Mouse (Mus musculus) layer of hippocampus, adult 2 months (tissue): ENCODE results near the gene Fabp6. TPM values are rescaled to one million over a fixed set of nuclear protein-coding genes. Genes with fewer than 3 reads are reported as not detected.

Experiments
- DNase-seq, 2 experiments: peaks; one replicate each; pipeline ENCODE4 v3.0.0; 2022; ENCODE audit warnings: low spot score in 2 of 2
- H3K27ac ChIP-seq: fragments of 200-600 bp; 2 replicates; pipeline ENCODE4 v1.8.1; 2022
- H3K4me3 ChIP-seq: fragments of 200-600 bp; 2 replicates; pipeline ENCODE4 v1.8.1; 2022; ENCODE audit warnings: mild to moderate bottlenecking
- CTCF ChIP-seq: fragments of 200-600 bp; conservative IDR thresholded peaks from 2 replicates; pipeline ENCODE4 v1.8.1; 2022; ENCODE audit warnings: antibody characterized with exemption, mild to moderate bottlenecking, moderate library complexity
- total RNA-seq, 2 experiments: library from RNA; stranded (reverse); gene quantifications; 2 replicates each; pipeline ENCODE4 v1.2.3; 2021

Fabp6 gene
- total RNA-seq, 2 experiments from 2014 or later, result not detected

DNA sequence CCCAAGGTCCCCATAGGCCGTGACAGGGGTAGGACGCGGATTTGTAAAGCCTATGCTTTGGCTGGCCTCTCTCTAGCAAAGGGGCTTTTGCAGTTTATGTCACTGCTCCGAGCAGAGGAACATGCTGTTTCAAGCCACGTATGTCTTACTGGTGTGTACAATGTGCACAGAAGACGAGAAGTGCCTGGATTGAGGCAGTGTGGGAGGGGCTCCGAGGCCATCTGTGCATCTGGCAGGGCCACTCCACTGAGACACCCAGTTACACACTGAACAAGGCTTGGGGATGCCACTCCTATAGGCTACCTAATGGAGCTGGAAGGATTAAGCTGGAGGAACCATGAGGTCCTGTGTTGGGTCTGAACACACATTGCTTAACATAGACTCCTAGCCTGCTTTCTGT is 17.1 kb upstream of the Fabp6 start:
- H3K27ac ChIP-seq, result peak overlapping the region; percentile 71; the same call in 1 of the 2 replicates
- DNase-seq, result no peak
- H3K4me3 ChIP-seq, result no peak overlapping the region
- no peak for TF ChIP-seq CTCF

DNA sequence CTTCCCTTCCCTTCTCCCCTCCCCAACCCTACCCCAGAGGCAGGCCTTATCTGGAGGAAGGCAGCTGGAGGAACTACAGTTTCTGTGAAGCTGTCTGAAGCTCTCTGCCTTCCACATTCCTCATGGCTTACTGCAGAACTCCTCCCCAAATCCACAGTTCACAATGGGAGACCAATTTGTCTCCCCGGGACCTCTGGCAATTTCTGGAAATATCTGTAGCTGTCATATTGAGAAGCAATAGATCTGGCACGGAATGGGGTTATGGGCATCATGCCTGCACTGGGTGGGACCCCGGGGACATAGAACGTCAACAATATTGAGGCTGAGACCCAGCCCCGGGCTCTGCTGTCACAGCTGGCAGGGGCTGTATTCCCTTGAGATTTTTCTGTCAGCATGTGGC is 16.6 kb upstream of the Fabp6 start:
- no peak overlapping the region for H3K4me3 ChIP-seq

DNA sequence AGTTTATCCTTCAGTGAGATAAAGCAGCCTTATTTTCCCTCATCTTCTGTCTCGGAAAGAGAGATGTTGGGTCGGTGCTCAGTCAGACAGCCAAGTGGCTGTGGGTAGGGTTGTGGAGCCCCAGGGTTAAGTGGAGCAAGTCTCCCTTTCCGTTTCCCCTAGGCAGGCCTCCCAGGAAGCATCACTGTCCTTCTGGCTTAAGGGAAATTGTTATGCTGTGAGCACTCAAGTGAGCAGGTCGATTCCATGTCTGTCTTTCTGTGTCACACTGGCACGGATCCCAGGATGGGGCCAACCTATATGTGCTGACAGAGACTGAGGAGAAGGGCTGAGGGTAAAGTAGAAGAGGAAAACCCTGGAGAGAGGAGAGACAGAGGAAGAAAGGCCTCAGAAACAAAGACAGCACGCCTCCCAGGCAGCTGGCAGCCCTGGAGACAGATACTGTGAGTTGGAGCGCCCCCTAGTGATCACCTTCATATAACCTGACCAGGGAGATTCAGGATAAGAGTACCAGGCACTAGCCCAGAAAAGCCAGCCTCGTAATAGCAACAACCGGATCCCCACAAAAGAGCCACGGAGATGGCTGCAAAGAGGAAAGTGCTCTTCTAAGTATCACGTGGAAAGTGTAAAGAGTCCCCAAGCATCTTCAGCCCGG is 11.6 kb upstream of the Fabp6 start:
- H3K27ac ChIP-seq, result peak overlapping the region; percentile 51; the same call in 1 of the 2 replicates
- TF ChIP-seq CTCF, result peak; percentile 86
- no peak overlapping the region for H3K4me3 ChIP-seq
- DNase-seq, result peak; percentile 77 to 88

More for the DNA sequence above, 16.6 kb upstream of the Fabp6 start:
- no peak for DNase-seq
- H3K27ac ChIP-seq, result peak overlapping the region; percentile 71; the same call in 1 of the 2 replicates
- no peak for TF ChIP-seq CTCF

DNA sequence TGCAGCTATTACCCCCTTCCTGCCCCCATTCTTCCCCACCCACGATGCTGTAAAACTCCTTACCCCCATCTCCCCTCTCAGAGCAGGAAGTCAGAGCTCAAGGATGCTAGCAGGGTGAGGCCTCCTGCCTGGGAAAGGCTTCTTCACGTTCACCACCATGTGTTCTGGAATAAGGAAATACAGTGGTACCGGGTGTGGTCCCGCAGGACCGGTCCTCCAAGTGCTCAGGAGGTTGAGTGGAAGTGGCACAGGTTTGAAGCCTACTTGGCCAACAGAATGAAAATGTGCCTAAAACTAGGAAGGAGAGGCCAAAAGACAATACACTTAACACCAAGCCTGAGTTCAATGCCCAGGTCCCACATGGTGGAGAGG is 9.3 kb upstream of the Fabp6 start:
- no peak for TF ChIP-seq CTCF
- H3K27ac ChIP-seq, result peak overlapping the region; percentile 59; the same call in 1 of the 2 replicates
- no peak for DNase-seq
- no peak overlapping the region for H3K4me3 ChIP-seq

DNA sequence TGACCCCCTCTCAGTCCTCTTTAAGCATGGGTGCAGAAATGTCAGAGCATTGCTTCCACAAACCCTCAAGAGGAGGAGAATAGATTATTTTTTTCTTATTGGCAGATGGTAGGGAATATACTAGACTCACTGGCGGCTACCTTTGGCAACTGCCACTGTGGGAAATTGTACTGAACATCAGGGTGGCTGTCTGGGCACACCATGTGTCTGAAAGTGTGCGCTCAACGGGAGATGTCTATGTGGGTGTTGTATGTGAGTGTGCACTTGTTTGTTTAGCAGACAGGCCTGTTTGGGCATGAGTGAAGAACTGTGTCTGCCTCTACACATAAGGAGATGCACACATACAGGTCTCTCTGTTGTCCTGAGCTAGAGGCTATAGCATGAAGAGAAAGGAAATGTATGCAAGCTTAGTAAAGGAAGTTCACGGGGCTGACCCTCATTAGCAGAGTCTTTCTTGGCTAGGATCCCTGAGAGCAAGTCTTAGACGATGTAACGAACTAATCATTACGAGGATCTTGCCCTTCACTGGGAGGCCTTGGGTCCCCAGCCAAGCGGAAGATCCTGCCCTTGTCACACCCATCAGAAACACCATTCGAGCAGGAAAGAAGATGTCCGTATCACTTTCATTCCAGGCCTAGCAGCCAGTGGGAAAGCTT is 8.8 kb upstream of the Fabp6 start:
- no peak for TF ChIP-seq CTCF
- H3K27ac ChIP-seq, result peak overlapping the region; percentile 59; the same call in 1 of the 2 replicates
- DNase-seq, result peak; percentile 41 to 52
- no peak overlapping the region for H3K4me3 ChIP-seq

DNA sequence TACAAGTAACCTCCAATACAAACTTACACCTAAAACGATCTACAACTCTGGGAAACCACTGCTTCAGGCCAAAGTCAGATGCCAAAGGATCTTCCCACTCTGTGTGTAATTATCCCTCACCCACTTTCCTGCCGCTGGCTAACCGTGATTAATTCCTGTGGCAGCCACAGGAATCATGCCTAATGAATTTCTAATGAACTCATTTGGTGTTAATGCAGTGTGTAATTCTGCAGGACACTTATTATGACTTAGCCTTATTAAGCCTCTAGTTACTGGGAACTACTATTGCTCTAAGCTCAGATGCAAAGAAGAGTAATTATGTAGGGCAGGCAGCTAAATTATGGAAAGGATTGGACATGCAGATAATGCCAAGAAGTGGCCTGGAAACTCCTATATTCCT is 7.1 kb upstream of the Fabp6 start:
- no peak for TF ChIP-seq CTCF
- no peak overlapping the region for H3K27ac ChIP-seq
- no peak overlapping the region for H3K4me3 ChIP-seq
- no peak for DNase-seq

DNA sequence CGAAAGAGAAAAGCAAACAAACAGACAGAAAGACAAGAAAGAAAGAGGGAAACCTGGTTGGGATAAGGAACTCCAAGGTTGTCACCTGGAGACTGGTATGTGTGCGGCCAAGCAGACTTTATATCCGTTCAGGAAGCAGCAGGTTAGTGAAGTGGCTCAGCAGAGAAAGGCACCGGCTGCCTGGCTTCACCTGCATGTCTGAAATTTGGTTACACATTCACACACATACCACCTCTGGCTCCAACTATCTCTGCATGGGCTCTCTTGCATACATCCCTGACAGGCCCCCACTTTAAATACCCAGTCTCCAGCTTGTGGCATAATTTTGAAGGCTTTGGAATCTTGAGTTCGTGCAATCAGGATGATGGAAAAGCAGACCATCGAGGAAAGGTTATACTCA is 4.5 kb upstream of the Fabp6 start:
- TF ChIP-seq CTCF, result no peak
- Histone ChIP-seq H3K4me3 (no peak overlapping the region), H3K27ac (no peak overlapping the region)
- DNase-seq, result no peak

DNA sequence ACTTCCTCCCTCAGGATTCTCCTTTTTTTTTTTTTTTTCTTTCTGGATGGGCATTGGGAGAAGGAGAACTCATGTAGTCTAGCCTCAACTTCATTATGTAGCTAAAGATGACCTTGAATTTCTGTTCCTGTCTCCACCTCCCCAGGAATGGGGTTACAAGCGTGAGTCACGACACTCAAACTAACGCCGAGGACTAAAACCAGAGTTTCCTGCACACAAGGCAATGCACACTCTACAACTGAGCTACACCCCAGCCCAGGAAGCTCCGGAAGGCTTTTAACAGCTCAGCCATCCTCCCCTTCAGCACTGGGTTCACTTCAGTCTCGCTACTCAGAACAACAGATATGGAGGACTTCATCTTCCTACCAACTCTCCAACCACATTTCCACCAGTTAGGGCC is 3.6 kb upstream of the Fabp6 start:
- Histone ChIP-seq H3K27ac (no peak overlapping the region), H3K4me3 (no peak overlapping the region)
- DNase-seq, result no peak
- no peak for TF ChIP-seq CTCF

DNA sequence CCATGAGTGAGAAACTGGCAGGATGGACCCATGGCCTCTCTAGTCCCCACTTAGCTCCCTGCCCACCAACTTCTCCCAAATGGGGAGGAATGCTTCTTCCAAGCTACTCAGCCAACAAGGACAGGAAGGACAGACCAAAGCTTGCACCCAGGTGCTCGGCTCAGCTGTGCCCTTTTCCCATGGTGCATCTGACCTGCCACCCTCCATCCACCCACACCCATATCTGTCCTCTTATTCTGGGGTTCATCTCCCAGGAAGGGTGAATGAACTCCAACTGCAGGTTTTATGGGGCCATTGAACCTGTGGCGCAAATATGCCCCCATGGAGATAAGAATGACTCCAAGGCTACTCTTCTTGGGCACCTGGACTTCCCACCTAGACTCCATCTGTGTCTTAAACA is 2.9 kb upstream of the Fabp6 start:
- no peak overlapping the region for H3K4me3 ChIP-seq
- H3K27ac ChIP-seq, result no peak overlapping the region
- DNase-seq, result no peak
- no peak for TF ChIP-seq CTCF

DNA sequence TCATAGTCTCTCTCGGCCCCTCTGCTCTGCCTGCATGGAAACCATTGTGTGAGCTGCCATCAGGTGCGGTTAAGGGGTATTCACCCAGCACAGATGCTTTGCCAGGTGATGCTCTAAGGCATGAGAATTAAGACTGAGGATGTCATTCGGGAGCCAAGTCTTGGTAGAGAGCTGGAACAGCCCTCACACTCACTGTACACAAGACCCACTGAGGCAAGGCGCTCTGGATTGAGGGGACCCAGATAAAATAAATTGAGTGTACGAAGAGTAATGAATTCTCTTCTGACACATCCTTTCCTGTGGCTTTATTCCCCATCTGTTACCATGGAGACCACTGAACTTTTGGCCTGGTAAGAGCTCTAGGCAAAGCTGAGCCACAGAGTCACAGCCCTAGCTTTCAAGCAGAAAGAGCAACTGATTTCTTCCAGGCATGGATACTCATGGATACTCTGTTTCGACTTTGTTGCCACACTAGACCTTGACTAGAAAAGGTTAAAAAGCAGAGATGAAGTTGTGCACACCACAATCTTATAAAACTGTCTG is 11.7 kb downstream of the Fabp6 start:
- no peak overlapping the region for H3K4me3 ChIP-seq
- DNase-seq, result no peak
- TF ChIP-seq CTCF, result no peak
- no peak overlapping the region for H3K27ac ChIP-seq

DNA sequence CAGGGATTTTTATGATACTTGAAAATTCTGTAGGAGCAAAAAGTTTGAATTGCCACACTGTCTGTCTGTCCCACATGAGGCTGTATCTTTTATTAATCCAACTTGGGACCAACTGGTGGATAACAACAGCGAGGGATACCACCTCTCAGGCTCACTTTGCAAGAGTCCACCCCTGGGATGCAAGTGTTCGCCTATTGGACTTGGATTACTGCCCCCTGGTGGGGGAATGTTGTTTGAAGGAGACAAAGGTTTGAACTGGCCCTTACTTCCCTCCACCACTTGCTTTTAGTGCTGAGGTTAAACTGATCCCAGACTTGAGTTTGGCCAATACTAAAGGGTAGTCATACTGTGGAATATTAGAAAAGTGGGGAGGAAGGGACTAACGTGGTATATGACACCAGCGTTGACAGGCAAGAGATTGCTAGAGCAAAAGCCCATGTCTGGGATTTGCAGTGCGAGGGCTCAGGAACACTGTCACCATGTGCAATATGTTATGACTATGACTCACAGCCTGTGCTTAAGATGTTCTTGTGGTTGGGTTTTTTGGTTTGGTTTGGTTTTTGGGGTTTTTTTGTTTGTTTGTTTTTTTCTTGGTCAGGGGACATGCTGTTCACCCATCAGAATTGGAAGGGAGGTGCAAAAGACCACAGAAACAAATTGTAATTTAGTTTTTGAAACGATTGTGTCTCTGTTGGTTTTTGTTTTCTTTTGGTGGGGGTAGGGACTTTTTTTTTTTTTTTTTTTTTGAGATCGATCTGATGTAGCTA is 14.8 kb downstream of the Fabp6 start, which contains the start of gene 4933415A04Rik:
4933415A04Rik (plus strand) TSS at position 717 of the 767 bp plus-strand sequence.
- DNase-seq, result peak; percentile 60 to 76
- peak; percentile 83 for TF ChIP-seq CTCF
- H3K27ac ChIP-seq, result peak within 1 kb of the TSS; percentile 57; the same call in 1 of the 2 replicates
- H3K4me3 ChIP-seq, result no peak within 1 kb of the TSS

DNA sequence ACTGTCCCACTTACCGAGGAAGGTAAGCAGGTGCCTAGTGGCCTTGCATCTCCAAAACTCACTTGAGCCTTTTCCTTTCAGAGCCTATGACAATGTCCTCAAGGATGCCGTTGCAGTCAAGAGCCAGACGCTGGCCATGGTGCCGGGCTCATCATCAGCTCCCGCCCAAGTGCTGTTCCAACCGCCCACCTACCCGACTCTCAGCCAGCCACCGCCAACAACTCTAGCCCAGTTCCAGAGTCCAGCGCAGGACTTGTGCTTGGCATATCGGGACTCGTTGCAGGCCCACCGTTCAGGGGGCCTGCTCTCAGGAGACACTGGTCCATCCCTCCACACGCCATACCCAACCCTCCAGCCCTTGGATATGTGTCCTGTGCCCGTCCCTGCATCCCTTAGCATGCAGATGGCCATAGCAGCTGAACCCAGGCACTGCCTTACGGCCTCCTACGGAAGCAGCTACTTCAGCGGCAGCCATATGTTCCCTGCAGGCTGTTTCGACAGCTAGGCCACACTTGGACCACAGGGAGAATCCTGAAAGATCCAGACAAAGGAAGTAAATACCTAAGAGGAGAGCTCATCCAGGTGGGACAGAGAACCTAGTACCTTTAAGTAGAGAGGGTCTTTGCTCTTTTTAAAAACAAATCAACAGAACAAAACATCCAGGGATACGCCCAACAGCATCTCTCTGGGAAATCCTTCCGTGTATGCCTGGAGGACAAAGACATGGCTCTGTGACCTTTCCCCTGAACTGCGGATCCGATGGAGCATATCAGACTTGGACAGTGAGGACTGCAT is 15.9 kb downstream of the Fabp6 start:
- no peak overlapping the region for H3K4me3 ChIP-seq
- no peak for TF ChIP-seq CTCF
- no peak for DNase-seq

More for the DNA sequence above, 15.9 kb downstream of the Fabp6 start:
- peak overlapping the region; percentile 57; the same call in 1 of the 2 replicates for H3K27ac ChIP-seq
